Mouse (Mus musculus): ENCODE measurements at regions not wholly inside any gene's neighbourhood (a gene's known extent, or its start where the extent isn't known, plus 50 kb on each side); places are given as distances from the start of the nearest gene placed in this dataset.

GRCm38 (mm10) chr2:123458034-123458677 lies 631.6 kb upstream of the Sema6d start:
- Histone ChIP-seq H3K4me3 (ENCODE audit: insufficient read depth, low read length) (no peak overlapping the region), H3K4me1 (ENCODE audit: control insufficient read depth, insufficient read depth, low read length) (no peaks in the 10 kb centered on the region), H3K27ac (ENCODE audit: insufficient read depth, low read length) (no peak overlapping the region)
- TF ChIP-seq POLR2A (IDR thresholded peaks at IDR 0.05; ENCODE audit: extremely low read depth, insufficient read depth, low read length) = no peak
- no peak for TF ChIP-seq CTCF (IDR thresholded peaks at IDR 0.05; ENCODE audit: extremely low read depth, insufficient read depth, low read length)

- TF ChIP-seq POLR2A (IDR thresholded peaks at IDR 0.05; ENCODE audit: extremely low read depth, insufficient read depth, low read length) (no peak), CTCF (IDR thresholded peaks at IDR 0.05; ENCODE audit: extremely low read depth, insufficient read depth, low read length) (no peak)
- H3K4me1 ChIP-seq (ENCODE audit: control insufficient read depth, insufficient read depth, low read length) = no peaks in the 10 kb centered on the region
- no peak overlapping the region for H3K27ac ChIP-seq (ENCODE audit: insufficient read depth, low read length)
- no peak overlapping the region for H3K4me3 ChIP-seq (ENCODE audit: insufficient read depth, low read length)
These were observed 615.9 kb upstream of the Sema6d start for GRCm38 (mm10) chr2:123473840-123474239.

- H3K4me1 ChIP-seq (ENCODE audit: control insufficient read depth, insufficient read depth, low read length) = no peaks in the 10 kb centered on the region
- no peak overlapping the region for H3K4me3 ChIP-seq (ENCODE audit: insufficient read depth, low read length)
- TF ChIP-seq POLR2A (IDR thresholded peaks at IDR 0.05; ENCODE audit: extremely low read depth, insufficient read depth, low read length) = no peak
- TF ChIP-seq CTCF (IDR thresholded peaks at IDR 0.05; ENCODE audit: extremely low read depth, insufficient read depth, low read length) = no peak
- H3K27ac ChIP-seq (ENCODE audit: insufficient read depth, low read length) = no peak overlapping the region
These were observed 603.1 kb upstream of the Sema6d start for GRCm38 (mm10) chr2:123486681-123487080.

DNA sequence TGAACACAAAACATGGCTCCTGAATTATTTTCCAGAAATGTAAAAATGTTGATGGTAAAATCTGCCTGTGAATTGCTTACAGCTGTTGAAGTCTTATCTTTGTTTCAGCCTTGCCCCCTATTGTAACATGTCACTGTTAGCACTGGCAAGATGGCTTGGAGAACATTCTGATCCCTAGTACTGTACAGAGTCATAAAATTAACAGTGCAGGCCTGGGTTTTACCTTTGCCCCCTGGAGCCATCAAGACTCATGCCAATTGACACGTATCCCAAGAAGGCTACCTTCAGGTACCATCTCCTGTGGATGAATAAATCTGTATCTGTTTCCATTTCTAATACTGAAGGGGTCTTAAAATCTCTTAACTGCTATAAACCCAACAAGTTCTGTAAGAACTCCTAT lies 583.6 kb upstream of the Sema6d start:
- Histone ChIP-seq H3K27ac (ENCODE audit: insufficient read depth, low read length) (no peak overlapping the region), H3K4me3 (ENCODE audit: insufficient read depth, low read length) (no peak overlapping the region), H3K4me1 (ENCODE audit: control insufficient read depth, insufficient read depth, low read length) (no peaks in the 10 kb centered on the region)
- TF ChIP-seq CTCF (IDR thresholded peaks at IDR 0.05; ENCODE audit: extremely low read depth, insufficient read depth, low read length) = no peak

DNA sequence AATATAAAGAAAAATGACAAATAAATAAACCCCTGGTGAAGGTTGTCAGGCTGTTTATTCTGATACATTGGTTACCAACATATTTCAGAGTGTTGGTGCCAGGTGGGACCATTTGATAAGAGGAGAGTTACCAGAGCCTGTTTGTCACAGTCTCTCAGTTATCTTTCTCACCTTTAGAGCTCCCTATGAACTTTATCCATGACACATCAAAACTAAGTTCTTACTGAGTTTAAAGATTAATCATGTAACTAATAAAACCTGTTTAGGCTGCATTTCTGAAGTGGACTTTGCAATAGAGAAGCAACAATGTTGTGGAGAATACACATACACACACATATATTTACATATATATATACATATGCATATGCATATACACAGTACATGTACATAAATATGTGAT lies 582.7 kb upstream of the Sema6d start:
- TF ChIP-seq CTCF (IDR thresholded peaks at IDR 0.05; ENCODE audit: extremely low read depth, insufficient read depth, low read length) = no peak
- TF ChIP-seq POLR2A (IDR thresholded peaks at IDR 0.05; ENCODE audit: extremely low read depth, insufficient read depth, low read length) = no peak
- Histone ChIP-seq H3K27ac (ENCODE audit: insufficient read depth, low read length) (no peak overlapping the region), H3K4me3 (ENCODE audit: insufficient read depth, low read length) (no peak overlapping the region)

GRCm38 (mm10) chr2:123528915-123529314 lies 560.9 kb upstream of the Sema6d start:
- no peak for TF ChIP-seq POLR2A (IDR thresholded peaks at IDR 0.05; ENCODE audit: extremely low read depth, insufficient read depth, low read length)
- Histone ChIP-seq H3K4me3 (ENCODE audit: insufficient read depth, low read length) (no peak overlapping the region), H3K4me1 (ENCODE audit: control insufficient read depth, insufficient read depth, low read length) (peaks cover 2% of the 10 kb centered on the region; the same call in 1 of the 2 replicates), H3K27ac (ENCODE audit: insufficient read depth, low read length) (no peak overlapping the region)

More for the DNA sequence above, 582.7 kb upstream of the Sema6d start:
- H3K4me1 ChIP-seq (ENCODE audit: control insufficient read depth, insufficient read depth, low read length) = no peaks in the 10 kb centered on the region

GRCm38 (mm10) chr2:123532946-123533791 lies 556.6 kb upstream of the Sema6d start:
- Histone ChIP-seq H3K4me1 (ENCODE audit: control insufficient read depth, insufficient read depth, low read length) (peaks cover 2% of the 10 kb centered on the region; the same call in 1 of the 2 replicates), H3K4me3 (ENCODE audit: insufficient read depth, low read length) (peak overlapping the region; percentile 23; the same call in 1 of the 2 replicates), H3K27ac (ENCODE audit: insufficient read depth, low read length) (no peak overlapping the region)
- TF ChIP-seq CTCF (IDR thresholded peaks at IDR 0.05; ENCODE audit: extremely low read depth, insufficient read depth, low read length) = no peak
- TF ChIP-seq POLR2A (IDR thresholded peaks at IDR 0.05; ENCODE audit: extremely low read depth, insufficient read depth, low read length) = no peak

- TF ChIP-seq CTCF (IDR thresholded peaks at IDR 0.05; ENCODE audit: extremely low read depth, insufficient read depth, low read length) = no peak
- no peak for TF ChIP-seq POLR2A (IDR thresholded peaks at IDR 0.05; ENCODE audit: extremely low read depth, insufficient read depth, low read length)
- no peaks in the 10 kb centered on the region for H3K4me1 ChIP-seq (ENCODE audit: control insufficient read depth, insufficient read depth, low read length)
- no peak overlapping the region for H3K4me3 ChIP-seq (ENCODE audit: insufficient read depth, low read length)
- no peak overlapping the region for H3K27ac ChIP-seq (ENCODE audit: insufficient read depth, low read length)
These were observed 538.4 kb upstream of the Sema6d start for GRCm38 (mm10) chr2:123551249-123551850.

GRCm38 (mm10) chr2:123558123-123558650 lies 531.6 kb upstream of the Sema6d start:
- no peak overlapping the region for H3K27ac ChIP-seq (ENCODE audit: insufficient read depth, low read length)
- TF ChIP-seq CTCF (IDR thresholded peaks at IDR 0.05; ENCODE audit: extremely low read depth, insufficient read depth, low read length) (no peak), POLR2A (IDR thresholded peaks at IDR 0.05; ENCODE audit: extremely low read depth, insufficient read depth, low read length) (no peak)
- no peak overlapping the region for H3K4me3 ChIP-seq (ENCODE audit: insufficient read depth, low read length)

More at GRCm38 (mm10) chr2:123558123-123558650, 531.6 kb upstream of the Sema6d start:
- no peaks in the 10 kb centered on the region for H3K4me1 ChIP-seq (ENCODE audit: control insufficient read depth, insufficient read depth, low read length)
